Mouse (Mus musculus) splenic B cell, adult 2 months (primary cell): ENCODE measurements at regions not wholly inside any gene's neighbourhood (a gene's known extent, or its start where the extent isn't known, plus 50 kb on each side); places are given as distances from the start of the nearest gene placed in this dataset.
A peak's percentile ranks its signal among the peaks of the same experiment; 100 is the strongest.

ENCODE experiments used
- DNase-seq: peaks from one replicate; pipeline ENCODE4 v3.0.0-alpha.2; 2011; ENCODE audit warnings: low read depth, low spot score
- H3K27me3 ChIP-seq: 2 replicates; pipeline ENCODE4 v1.6.1; 2012; ENCODE audit warnings: mild to moderate bottlenecking, low read length, moderate library complexity, mixed read lengths; ENCODE audit not compliant: control insufficient read depth, poor library complexity, insufficient read depth, severe bottlenecking
- H3K36me3 ChIP-seq: 2 replicates; pipeline ENCODE4 v1.6.1; 2012; ENCODE audit warnings: mild to moderate bottlenecking, low read length, moderate library complexity, mixed read lengths; ENCODE audit not compliant: control insufficient read depth, poor library complexity, insufficient read depth, severe bottlenecking

DNA sequence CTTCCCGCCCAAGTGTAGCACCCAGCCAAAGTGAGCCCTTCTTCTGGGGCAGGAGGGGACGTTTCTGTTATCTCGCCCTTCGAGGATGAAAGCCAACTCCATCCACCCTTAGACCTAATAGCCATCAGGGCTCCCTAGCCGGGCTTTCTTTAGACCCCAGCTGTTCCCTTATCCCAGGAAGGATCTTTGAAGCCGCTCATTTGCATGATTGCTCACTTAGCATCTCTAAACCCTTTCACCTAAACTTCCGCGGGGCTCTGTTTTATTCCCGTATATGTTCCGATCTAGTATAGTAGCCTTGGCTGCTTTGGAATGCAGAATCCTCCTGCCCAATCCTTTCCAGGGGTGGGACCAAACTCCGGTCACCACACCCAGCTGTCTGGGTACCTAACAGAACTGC, 84.3 kb upstream of the H2afz start:
- DNase-seq, result no peak
- Histone ChIP-seq H3K27me3 (no peaks in the 10 kb centered on the region), H3K36me3 (no peaks in the 10 kb centered on the region)

- Histone ChIP-seq H3K36me3 (no peaks in the 10 kb centered on the region), H3K27me3 (no peaks in the 10 kb centered on the region)
- no peak for DNase-seq
Observed at GRCm38 (mm10) chr3:137782836-137783235, 81.5 kb upstream of the H2afz start.

DNA sequence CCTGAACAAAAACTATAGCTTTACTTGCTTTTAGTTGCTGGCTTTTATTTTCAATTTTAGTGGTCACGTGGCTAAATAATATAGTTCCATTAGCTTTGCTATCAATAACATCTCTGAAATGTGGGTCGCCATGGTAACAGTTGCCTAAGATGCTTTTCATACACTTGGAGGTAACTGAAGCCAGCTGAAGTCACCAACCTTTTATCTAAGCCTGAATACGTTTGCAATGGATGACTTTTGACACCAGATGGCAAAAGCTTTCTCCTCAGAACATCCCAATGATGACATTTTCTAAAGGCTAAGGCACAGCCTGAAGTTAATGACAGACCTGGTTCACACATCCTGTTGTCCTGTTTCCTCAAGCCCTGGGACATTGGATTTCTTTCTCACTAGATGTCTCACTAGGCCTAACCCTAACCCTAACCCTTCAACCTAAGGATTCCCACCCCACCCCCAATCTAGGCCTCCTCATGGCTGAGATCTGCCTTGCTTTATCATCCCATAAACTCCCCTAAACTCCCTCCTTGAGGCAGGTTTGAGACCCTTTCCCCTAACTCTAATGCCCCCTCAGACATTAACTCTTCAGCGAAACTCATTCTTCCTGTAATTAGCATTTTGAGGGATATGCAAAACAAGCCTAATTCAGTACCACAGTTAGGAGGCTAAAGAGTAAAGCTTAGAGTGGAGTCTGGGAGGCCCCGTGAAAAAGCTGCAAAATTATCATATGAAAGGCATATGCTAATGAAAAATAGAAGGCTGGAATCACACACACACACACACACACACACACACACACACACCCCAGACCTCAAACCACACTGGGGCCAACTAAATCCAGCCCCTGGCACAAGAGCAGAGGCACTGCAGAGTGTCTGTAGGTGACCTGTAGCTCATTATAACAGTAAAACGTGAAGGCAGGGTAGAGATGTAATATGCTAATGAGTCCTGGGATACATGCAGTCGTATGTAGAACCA, 80.1 kb upstream of the H2afz start:
- Histone ChIP-seq H3K36me3 (no peaks in the 10 kb centered on the region), H3K27me3 (no peaks in the 10 kb centered on the region)
- no peak for DNase-seq

- H3K36me3 ChIP-seq, result no peaks in the 10 kb centered on the region
- DNase-seq, result no peak
- no peaks in the 10 kb centered on the region for H3K27me3 ChIP-seq
Observed at GRCm38 (mm10) chr3:137785224-137785623, 79.1 kb upstream of the H2afz start.

GRCm38 (mm10) chr3:137785871-137786270, 78.4 kb upstream of the H2afz start:
- H3K36me3 ChIP-seq, result no peaks in the 10 kb centered on the region
- DNase-seq, result no peak

GRCm38 (mm10) chr3:137789671-137790070, 74.6 kb upstream of the H2afz start:
- no peak for DNase-seq
- no peaks in the 10 kb centered on the region for H3K36me3 ChIP-seq
- no peaks in the 10 kb centered on the region for H3K27me3 ChIP-seq

More at GRCm38 (mm10) chr3:137785871-137786270, 78.4 kb upstream of the H2afz start:
- H3K27me3 ChIP-seq, result no peaks in the 10 kb centered on the region

DNA sequence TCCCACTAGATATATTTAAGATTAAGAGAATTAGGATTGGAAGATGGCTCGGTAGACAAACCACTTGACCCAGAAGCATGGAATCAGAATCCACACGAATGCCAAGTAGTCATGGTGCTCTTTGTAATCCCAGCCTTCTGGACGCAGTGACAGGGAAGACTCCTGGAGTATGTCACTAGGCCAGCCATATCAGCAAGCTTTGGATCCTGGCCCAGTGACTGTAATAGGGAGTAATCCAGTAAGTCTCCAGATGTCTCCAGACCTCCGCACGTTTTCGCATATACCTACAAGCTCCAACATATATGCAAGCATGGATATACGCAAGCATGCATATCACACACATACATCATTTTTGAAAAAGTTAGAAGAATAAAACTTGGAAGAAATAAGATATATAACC, 73.9 kb upstream of the H2afz start:
- Histone ChIP-seq H3K36me3 (no peaks in the 10 kb centered on the region), H3K27me3 (no peaks in the 10 kb centered on the region)
- DNase-seq, result no peak

DNA sequence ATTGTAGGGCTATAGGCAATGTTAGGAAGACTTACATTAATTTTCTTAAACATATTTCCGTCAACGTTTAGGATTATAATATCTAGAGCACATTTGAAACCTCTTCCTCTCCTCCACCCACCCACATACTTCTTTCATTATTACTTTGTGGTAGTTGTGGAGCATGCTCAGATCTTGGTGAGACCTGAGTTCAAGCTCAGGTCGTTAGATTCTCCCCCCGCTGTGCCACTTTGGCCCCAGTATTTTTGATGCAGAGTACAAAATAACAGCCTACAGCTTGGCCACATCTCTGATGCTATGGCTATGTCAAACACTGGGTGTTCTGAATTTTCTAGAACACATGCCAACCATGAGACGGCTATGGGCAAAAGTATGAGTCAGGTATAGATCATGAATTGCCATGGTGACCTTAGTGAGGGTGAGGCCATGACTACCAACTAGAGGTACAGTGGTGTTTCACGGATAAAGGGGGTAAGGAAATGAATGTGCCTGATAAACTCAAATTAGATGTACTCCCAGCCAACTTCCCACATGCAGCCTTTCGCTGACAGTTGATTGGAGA, 68.5 kb upstream of the H2afz start:
- no peaks in the 10 kb centered on the region for H3K27me3 ChIP-seq
- DNase-seq, result no peak
- H3K36me3 ChIP-seq, result no peaks in the 10 kb centered on the region

- Histone ChIP-seq H3K27me3 (no peaks in the 10 kb centered on the region), H3K36me3 (no peaks in the 10 kb centered on the region)
- no peak for DNase-seq
Observed at GRCm38 (mm10) chr3:137798769-137799168, 65.5 kb upstream of the H2afz start.

DNA sequence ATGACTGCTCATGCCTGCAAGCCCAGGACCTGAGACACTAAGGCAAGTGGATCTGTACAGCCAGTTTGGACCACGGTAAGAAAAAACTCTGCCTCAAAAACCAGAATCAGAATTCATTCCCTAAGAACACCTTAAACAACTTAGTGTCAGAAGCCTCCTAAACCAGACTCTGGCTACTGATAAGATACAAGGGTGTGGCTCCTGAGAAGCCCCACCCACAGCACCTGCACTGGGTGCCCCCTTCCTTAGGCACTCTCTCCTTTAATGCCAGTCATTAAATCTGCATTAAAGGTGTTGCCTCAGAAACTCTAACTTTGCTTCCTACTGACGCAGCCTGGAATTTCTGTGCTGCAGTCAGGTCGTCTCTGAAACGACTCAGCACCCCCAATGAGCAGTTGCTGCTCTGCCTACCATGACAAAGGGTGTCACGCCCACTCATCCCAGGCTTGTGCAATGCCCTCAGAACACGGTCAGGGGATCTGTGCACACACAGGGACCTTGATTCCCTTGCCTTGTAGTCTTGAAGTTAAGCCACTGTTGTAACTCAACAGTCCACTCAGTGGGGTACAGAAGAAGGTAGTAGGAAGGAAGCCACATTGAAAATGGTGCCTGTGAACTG, 62.8 kb upstream of the H2afz start:
- H3K36me3 ChIP-seq, result no peaks in the 10 kb centered on the region
- H3K27me3 ChIP-seq, result no peaks in the 10 kb centered on the region
- no peak for DNase-seq

DNA sequence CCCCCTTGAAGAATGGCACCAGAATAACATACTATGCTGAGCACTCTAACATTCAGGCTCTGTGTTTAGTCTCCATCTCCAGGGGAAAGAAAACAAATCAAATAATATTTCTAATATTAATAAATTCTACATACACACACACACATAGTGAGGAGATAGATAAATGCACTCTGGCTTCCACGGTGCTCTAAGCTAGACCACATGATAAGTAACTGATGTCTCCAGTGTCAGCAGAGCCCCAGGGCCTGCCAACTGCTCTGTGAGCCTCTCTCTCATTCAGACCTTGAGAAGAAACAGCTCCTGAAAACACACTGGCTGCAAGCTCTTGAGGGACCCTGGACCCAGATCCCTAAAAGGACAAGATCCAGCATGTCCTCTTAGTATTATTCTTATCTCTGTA, 56.9 kb upstream of the H2afz start:
- DNase-seq, result no peak
- Histone ChIP-seq H3K27me3 (no peaks in the 10 kb centered on the region), H3K36me3 (no peaks in the 10 kb centered on the region)

DNA sequence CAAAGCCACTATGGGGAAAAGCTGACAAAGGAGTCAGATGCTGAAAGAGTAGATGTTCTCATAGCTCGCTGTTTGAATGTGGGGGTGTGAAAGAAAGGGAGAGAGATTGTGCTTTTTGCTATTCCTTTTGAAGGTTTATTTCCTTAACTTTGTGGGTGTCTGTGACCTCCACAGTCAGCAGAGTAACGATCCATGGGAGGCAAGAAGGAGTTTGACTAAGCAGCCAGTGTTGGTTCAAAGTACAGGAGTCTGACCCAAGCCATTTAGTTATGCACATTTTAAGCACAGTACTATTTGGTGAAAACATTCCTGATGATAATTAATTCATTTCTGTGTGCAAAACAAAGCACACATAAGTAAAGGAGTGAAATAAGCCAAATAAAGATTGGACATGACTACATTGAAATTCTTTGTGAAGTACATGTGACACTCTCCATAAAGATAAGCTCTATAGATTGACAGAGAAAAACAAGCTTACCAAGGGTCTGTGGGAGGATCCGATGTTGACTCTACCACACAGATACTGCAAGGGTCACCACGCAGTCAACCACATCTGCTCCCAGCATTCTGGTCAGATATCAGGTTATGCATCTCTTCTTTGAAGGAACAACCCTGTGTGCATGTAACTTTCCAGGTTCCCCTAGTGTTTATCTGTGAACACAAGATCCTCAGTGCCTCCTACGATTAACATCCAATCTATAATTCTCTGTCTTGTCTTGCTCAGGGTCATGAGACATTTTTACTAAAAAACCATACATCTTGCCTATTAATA, 56.2 kb upstream of the H2afz start:
- DNase-seq, result no peak

DNA sequence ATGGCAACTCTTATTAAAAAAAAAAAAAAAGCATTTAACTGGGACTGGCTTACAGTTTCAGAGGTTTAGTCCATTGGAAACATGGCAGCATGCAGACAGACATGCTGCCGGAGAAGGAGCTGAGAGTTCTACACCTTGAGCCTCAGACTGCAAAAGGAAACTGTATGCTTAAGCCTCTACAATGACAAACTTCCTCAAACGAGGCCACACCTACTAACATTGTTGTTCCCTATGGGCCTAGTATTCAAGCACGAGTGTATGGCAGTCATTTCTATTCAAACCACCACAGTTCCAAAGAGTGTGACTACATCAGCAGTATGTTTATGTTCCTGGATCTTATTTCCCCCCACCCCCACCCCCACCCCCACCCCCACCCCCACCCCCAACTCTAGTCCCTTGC, 54.2 kb upstream of the H2afz start:
- no peaks in the 10 kb centered on the region for H3K36me3 ChIP-seq
- H3K27me3 ChIP-seq, result no peaks in the 10 kb centered on the region
- DNase-seq, result peak; percentile 50

More for the DNA sequence above, 56.2 kb upstream of the H2afz start:
- no peaks in the 10 kb centered on the region for H3K27me3 ChIP-seq
- no peaks in the 10 kb centered on the region for H3K36me3 ChIP-seq
